Mouse (Mus musculus) G1E (cell line): ENCODE results near the gene Nrp2.

Experiments used
- CTCF ChIP-seq: IDR thresholded peaks from 2 replicates; pipeline ENCODE4 v1.5.1; 2012; ENCODE audit warnings: low read depth, low read length, inconsistent platforms, mixed read lengths
- GATA1 ChIP-seq: IDR thresholded peaks from 2 replicates; pipeline ENCODE4 v1.6.1; 2012; ENCODE audit warnings: borderline replicate concordance, low read length, inconsistent platforms, mixed read lengths
- POLR2AphosphoS5 ChIP-seq: IDR thresholded peaks from 2 replicates; pipeline ENCODE4 v1.6.1; 2012; ENCODE audit warnings: low read depth, low read length, inconsistent platforms; ENCODE audit not compliant: insufficient replicate concordance
- TAL1 ChIP-seq: conservative IDR thresholded peaks from 2 replicates; pipeline ENCODE4 v1.6.1; 2012; ENCODE audit warnings: low read depth, low read length, inconsistent platforms, mixed read lengths

DNA sequence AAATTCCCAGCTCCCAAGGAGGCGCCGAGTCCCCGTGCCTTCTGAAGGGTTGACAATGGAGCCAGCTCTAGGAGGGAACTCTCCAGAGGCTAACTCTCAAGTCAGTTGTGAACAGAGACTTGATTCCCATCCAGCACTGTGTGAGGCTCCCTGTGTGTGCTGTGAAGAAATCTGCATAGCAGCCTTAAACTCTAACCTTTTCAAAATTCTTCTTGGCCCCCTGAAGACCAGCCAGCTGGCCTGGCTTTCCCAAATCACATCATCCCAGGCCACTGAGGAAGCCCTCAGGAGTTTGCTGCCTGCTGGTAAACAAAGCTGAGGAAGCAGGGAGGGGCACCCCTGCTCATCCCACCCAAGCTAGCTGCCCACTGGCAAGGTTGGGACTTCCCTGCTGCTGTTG is 39.0 kb downstream of the Nrp2 start:
- no peak for TF ChIP-seq CTCF
- no peak for TF ChIP-seq POLR2AphosphoS5
- no peak for TF ChIP-seq TAL1
- no peak for TF ChIP-seq GATA1
